Mouse (Mus musculus) MEL-GATA-1-ER (cell line): ENCODE data around the gene Zswim8.

ENCODE experiments used
- DNase-seq: peaks from one replicate; pipeline ENCODE4 v3.0.0-alpha.2; 2012; ENCODE audit warnings: low read depth; ENCODE audit errors: extremely low read depth

Gene Zswim8

GRCm38 (mm10) chr14:20730853-20731602, 23.7 kb downstream of the Zswim8 start:
- DNase-seq: no peak

- DNase-seq: peak; percentile 82
Observed at GRCm38 (mm10) chr14:20733041-20733951, 25.9 kb downstream of the Zswim8 start.

- DNase-seq: peak; percentile 67
Observed at GRCm38 (mm10) chr14:20733952-20734774, 26.8 kb downstream of the Zswim8 start, which contains the start of gene Ndst2. Gene Ndst2, minus strand, starts transcription at chr14:20734562.

DNA sequence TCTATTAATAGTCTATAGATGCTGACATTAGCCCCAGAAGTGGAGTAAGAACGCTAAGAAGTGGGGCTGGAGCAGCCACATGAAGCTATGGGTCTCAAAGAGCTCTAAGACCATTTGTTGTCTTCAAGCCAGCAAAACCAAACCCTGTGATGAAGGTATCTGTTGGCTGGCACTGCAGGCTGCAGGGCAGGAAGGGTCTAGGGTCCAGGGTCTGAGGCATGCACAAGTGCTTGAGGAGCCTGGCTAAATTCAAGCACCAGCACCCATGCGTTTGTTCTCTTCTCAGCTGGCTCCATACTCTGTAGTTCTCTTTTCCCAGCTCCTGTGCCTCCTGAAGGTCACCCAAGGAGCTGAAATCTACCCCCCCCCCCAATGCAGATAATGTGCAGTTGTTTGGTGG, 27.7 kb downstream of the Zswim8 start:
- no peak for DNase-seq

DNA sequence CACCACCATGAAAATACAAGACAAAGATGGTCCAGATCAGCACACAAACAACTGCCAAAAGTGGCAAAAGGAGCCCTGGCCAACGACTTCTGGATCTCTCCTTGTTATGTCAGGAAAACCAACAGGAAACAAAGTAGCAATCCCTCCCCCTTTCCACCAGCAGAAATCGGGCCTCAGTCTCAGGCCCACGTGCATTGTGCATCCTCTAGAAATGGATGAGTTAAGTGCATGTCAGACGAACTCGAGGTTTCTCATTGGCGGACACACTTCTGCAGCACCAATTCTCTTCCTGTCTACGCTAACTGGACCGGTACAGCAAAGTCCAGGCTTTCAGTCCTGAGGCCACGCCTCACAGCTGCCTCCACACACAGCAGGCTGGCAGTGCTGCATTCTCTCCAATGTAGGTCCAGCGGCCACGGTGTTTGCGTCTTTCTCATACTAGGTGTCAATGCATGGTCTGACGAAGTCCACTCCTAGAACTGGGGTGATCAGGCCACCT, 28.6 kb downstream of the Zswim8 start:
- no peak for DNase-seq

GRCm38 (mm10) chr14:20737306-20737705, 30.0 kb downstream of the Zswim8 start:
- DNase-seq: peak; percentile 10

- DNase-seq: no peak
Observed at GRCm38 (mm10) chr14:20738511-20738910, 31.2 kb downstream of the Zswim8 start.

DNA sequence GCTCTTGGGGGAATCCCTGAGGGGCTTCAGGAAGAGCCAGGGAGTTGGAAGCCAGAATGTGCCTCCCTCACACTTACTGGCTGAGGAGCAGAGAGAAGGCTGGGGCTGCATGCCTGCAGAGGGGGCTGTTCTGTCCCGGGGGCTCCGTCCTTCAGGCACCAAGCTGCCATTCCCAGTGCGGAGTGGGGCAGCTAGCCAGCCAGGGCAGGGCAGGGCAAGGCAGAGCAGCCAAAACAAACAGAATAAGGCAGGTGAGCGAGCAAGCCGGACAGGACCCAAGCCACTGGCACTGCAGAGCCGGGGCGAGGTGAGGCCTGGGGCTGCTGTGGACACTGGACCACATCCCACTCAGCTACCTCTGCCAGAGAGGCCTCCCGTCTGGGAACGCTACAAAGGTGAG, 33.9 kb downstream of the Zswim8 start:
- DNase-seq: no peak

DNA sequence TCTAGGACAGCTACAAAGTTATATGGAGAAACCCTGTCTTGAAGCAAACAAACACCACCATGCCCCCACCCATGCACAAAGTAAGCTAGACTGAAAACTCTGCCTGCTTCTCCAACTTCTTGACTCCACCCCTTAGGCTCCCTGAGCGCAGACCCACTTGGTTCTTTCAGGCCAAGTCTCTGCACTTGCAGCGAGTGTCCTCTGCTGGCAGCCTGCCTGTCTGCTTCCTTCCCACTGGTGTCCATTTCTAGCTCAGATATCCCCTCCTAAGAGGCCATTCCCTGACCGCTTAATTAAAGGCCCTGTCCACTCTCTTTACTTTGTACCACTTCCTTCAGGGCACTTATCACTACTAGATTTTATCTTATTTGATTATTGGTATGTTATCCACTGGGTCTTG, 36.3 kb downstream of the Zswim8 start:
- no peak for DNase-seq

GRCm38 (mm10) chr14:20746935-20747334, 39.6 kb downstream of the Zswim8 start:
- DNase-seq: no peak

- no peak for DNase-seq
Observed at GRCm38 (mm10) chr14:20748388-20748787, 41.0 kb downstream of the Zswim8 start.

DNA sequence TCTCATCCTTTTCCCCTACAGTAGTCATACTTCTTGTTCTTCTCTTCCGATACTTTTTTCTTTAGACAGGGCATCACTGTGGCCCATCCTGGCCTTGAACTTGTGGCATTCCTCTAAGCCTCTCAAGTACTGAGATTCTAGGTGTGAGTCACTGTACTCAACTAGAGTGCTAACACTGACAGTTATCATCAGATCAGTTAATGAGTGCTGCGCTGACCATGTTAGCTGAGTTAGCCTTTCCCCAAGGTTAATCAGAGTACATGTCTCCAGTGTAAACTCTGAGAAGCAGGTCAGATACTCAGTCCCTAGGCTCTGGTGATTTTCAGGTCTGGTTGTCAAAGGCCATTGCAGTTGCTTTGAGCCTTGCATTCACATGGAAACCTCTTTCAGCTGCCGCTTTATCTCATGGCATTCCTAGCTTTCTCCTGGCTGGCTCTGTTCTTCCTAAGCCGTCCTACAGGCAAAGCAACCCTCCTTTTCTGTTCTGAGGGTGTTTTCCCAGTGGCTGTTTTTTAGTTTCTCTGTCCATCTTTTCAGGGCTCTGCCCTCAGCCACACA, 42.2 kb downstream of the Zswim8 start:
- no peak for DNase-seq

- no peak for DNase-seq
Observed at GRCm38 (mm10) chr14:20750503-20750902, 43.2 kb downstream of the Zswim8 start.

- DNase-seq: peak; percentile 25
Observed at GRCm38 (mm10) chr14:20753792-20754191, 46.4 kb downstream of the Zswim8 start.

DNA sequence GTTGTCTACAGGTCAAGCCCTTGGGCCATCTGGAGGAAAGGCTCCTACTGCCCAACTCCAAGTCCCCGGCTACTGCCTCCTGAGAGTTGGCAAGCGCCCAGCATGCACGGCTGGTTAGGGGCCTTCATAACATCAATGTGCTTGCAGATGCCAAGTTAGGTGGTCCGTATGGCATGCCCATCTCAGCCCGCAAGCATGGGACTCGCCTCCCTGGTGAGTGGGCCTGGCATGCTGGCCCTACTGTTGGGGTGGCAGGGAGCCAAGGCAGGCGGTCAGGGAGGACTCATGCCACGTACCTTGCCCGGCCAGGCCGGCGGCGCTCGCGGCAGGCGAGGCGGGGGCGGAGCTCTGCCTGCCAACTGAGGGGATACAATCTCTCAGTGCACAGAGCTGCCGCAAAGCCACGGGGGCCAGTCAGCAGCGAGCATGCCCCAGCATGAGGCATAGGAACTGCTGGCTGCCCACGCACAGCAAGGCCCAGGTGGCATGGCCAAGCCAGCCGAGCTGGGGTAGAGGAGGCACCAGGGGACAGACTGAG, 50.1 kb downstream of the Zswim8 start:
- no peak for DNase-seq

DNA sequence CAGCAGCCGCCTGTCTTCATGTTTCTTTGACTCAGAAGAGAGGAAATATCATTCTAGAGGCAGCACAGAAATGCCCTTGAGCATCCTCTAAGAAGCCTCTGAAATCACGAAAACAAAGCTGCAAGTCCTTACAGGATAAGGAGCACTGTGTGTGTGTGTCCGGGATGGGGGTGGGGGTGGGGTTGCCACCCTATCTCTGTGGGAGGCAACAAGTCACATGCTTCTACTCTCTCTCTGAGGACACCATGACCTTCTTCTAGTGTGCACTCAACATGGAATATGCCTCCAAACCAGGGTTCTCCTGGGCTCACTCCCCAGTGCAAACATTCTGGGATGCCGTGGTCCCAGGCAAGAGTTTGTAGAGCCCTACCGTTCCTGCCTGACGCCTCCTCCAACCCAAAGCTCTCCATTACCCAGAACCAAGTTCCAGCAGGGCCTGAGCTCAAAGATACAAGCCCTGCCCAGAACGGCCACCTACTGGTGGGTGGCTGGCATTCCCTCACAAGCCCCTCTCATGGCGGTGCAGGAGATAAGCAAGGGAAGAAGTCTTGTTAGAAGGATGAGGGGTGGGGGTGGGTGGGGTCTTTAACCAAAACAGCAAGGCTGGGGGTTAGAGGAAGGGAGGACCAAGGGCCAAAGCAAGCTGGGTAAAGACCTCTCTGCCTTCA, 51.5 kb downstream of the Zswim8 start:
- DNase-seq: no peak

GRCm38 (mm10) chr14:20764942-20765341, 57.6 kb downstream of the Zswim8 start:
- no peak for DNase-seq

- DNase-seq: peak; percentile 26
Observed at GRCm38 (mm10) chr14:20765642-20766258, 58.4 kb downstream of the Zswim8 start.

- DNase-seq: no peak
Observed at GRCm38 (mm10) chr14:20767936-20768335, 60.6 kb downstream of the Zswim8 start.

- no peak for DNase-seq
Observed at GRCm38 (mm10) chr14:20768581-20768980, 61.2 kb downstream of the Zswim8 start.
